Mouse (Mus musculus) c-Kit-negative CD71-positive TER-119-positive erythroid progenitor cells, embryonic 14.5 days (primary cell): ENCODE data around the gene Canx.

Experiments used
- DNase-seq: peaks from one replicate; pipeline ENCODE4 v3.0.0-alpha.2; 2013; ENCODE audit warnings: low read depth, low spot score

Gene Canx

GRCm38 (mm10) chr11:50275568-50276151 is 49.8 kb downstream of the Canx start:
- DNase-seq: no peak

DNA sequence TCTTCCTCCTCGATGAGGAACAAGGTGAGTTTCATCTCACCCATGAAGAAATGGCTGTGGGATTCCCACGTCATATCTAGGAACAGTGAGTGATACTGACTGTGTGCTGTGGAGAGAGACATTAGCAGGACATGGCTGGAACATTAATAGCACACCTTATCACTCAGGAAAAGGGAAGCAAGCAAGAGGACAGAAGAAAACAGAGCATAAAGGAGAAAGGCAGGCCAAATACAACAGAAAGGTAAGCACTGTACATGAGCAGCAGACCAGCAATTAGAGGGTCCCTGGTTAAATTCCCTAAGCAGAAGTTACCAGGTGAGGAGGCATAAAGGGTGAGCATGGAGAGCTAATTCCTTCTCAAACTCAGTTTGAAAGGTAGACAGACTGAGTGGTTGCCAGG is 50.4 kb downstream of the Canx start:
- no peak for DNase-seq

GRCm38 (mm10) chr11:50272819-50273218 is 52.7 kb downstream of the Canx start:
- no peak for DNase-seq

DNA sequence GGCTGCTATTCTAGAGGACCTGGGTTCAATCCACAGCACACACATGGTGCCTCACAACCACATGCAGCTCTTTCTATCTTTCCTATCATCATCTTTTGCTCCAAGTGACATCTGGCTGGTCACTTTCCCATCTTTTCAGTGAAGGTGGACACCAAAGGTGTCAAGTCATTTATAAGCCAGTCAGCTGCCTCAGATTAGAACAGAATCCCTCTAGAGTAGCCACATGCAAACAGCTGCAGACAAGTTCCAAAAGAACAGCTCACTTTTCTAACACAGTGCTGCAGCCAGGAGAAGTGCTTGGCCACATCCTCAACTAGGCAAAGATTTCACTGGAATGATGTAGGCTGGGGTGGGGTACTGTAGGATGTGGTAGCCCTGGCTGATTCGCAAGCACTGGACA is 55.6 kb downstream of the Canx start:
- no peak for DNase-seq

- no peak for DNase-seq
Measured at GRCm38 (mm10) chr11:50269163-50269562, 56.3 kb downstream of the Canx start.

- no peak for DNase-seq
Measured at GRCm38 (mm10) chr11:50266997-50267396, 58.5 kb downstream of the Canx start.

DNA sequence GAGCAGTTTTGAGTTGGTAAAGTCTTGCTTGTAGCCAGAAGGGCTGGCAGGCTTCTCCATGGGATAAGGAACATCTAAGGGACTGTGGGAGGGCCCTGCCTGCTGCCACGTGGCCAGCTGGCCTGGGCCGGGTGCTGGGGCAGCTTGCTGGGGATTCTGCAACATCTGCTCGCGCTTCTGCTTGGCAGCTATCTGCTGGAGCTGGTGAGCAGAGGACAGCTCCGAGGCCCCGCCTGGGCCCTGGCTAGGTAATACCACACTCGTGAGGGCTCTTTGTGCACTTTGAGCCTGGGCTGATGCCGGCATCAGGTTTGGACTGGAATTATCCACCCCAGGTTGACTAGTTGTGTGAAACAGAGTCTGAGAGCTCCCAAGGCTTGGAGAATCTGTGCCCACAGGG is 59.5 kb downstream of the Canx start:
- no peak for DNase-seq

DNA sequence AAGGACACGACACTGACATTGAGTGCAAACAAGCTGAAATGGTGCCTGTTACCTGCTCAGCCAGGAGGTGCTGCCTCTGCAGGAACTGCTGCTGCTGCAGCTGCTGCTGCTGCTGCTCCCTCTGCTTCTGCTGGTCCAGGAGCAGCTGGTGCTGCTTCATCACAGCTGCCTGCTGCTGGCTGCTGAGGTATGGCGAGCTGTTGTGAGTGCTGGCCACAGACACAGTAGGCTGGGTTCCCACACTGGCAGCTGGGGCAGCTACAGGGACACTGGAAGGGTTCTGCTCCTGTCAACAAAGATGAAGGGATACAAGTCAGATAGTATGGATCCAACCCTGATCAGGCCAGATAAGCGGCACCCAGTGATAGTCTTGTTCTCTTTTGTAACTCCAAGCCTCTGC is 62.3 kb downstream of the Canx start:
- no peak for DNase-seq

GRCm38 (mm10) chr11:50262020-50262419 is 63.5 kb downstream of the Canx start:
- no peak for DNase-seq

DNA sequence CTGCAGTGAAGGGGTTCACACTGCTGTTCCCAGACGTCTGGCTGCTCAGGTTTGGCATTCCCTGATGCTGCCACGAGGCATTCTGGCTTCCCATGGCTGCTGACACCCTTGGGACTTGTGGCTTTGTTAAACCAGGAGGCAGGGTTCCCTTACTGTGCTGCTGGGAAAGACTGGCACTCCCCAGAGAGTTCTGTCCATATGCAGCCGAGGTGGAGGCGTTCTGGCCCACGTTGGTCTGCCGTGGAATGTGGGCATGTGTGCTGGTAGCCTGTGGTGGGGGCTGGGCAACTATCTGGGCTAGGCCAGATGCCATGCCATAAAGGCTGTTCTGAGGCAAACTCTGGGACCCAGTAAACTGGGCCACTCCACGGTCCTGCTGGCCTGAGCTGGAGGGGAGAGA is 67.2 kb downstream of the Canx start:
- DNase-seq: no peak

- no peak for DNase-seq
Measured at GRCm38 (mm10) chr11:50256615-50257014, 68.9 kb downstream of the Canx start.

DNA sequence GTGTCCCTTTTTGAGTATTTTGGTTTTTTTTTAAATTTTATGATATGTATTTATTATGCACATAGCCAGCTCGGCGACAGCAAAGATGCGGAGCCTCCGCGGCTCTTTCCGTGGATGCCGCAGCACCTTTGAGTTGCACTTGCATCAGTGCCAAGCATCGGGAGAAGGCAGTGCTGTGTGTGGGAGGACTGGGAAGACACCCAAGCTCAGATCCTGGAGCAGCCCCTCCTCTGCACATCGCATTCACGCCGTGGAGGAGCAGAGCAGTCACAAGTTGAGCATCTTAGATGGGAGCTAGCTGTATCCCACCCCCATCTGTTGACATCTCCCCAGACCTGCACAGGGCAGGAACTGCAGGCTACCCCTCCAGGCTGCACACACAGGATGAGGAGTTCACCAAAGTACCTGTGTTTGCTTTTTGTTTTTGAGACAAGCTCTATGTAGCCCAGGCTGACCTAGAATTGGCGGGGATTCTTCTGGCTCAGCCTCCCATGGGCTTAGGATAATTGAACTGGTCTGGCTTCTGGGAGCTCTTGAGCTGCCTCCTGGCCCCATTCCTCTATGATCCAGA is 71.4 kb downstream of the Canx start:
- DNase-seq: no peak

DNA sequence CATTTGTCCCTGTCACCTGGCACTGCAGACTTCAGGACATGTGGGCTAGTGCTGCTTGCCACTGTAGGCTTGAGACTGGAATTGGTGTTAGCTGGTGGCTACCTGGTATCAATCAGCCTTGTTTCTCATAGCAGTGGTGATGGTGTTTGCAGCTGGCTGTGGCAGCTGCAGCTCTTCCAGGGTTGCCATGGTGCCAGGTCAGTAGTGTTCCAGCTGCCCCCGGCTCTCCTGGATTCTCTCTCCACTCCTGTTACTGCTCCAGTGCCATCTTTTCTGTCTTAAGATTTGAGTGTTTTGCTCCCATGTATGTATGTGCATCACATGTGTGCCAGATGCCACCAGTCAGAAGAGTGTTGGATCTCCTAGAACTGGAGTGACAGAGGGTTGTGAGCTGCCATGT is 72.1 kb downstream of the Canx start:
- no peak for DNase-seq

DNA sequence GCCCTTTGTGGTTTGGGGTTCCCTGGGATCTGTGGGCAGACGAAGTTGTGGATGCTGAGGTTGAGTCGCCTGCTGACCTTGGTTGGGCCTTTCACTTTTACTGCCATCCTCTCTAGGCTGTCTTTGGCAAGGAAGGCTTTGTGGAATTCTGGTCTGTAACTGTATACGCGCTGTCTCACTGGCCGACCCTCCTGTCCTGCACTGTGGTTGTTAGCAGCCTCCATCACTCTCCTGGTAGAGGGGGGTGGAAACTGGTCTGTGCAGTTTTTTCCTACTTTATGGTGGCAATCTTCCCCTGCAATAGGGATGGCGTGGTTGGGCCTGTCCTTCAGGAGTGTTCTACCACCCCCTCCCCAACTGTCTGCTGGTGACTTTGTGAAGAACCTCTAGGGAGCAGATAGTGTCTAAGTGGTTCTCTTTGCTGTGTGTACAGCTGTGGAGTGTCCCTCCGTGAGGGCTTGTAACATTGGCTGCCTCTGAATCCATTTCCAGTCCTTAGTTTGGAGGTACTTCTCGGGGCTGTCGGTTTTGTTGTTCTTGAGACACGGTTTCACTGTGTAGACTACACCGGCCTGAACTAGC is 72.7 kb downstream of the Canx start:
- no peak for DNase-seq

- no peak for DNase-seq
Measured at GRCm38 (mm10) chr11:50252166-50252565, 73.3 kb downstream of the Canx start.

- no peak for DNase-seq
Measured at GRCm38 (mm10) chr11:50248473-50249171, 76.9 kb downstream of the Canx start.

- no peak for DNase-seq
Measured at GRCm38 (mm10) chr11:50245269-50245668, 80.2 kb downstream of the Canx start.
